Mouse (Mus musculus): ENCODE measurements around the gene Tenm3. TPM values are rescaled to one million over a fixed set of nuclear protein-coding genes. Genes with fewer than 3 reads are reported as not detected.

The Tenm3 gene
- polyA plus RNA-seq, 1 experiment from 2014 or later: 16.4 TPM

DNA sequence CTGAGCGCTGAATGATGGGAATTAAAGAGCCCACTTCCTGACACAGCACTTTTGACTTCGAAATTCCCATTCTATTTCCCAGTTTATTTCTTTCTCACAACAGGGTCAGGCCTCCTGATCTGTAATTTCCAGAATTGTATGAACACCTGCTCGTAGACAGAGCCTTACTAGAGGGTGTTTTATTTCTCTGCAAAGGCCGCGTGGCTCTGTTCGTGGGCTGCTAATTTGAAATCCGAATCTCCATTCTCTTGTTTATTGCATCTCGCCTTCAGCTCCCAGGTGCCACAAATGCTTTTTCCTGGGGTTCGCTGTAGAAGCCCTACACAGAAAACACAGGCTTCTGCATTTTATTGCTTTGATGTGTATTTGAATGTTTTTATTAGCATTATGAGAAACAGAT, 612.4 kb downstream of the Tenm3 start:
- H3K36me3 ChIP-seq: peaks cover 24% of the 10 kb centered on the region
- no peak overlapping the region for H3K9ac ChIP-seq
- no peaks in the 10 kb centered on the region for H3K27me3 ChIP-seq (replicated peaks)
- no peak overlapping the region for H3K27ac ChIP-seq
- no peak for ATAC-seq
- H3K4me2 ChIP-seq (replicated peaks): no peak overlapping the region
- no peak overlapping the region for H3K4me3 ChIP-seq (replicated peaks)
- H3K9me3 ChIP-seq: no peaks in the 10 kb centered on the region
- no peaks in the 10 kb centered on the region for H3K4me1 ChIP-seq (replicated peaks)
- WGBS: 76% methylated on average over 9 of the region's 9 CpGs

DNA sequence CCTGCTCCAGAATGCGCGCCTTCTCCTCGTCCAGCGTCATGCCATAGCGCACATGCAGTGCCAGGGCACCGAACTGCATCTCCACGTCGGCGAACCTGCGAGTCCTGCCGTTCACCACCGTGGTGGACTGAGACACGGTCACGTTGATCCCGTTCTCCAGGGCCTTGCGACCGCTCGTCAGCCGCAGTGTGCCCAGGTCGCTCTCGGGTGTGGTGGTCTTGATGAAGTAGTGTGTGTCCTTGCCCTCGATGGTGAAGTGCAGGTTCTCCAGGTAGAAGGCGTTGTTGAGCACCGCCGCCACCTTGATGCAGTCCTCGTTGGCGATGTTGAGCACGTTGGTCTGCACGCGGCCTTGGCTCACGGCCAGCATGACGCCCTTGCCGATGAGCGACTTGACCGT, 615.1 kb downstream of the Tenm3 start:
- Histone ChIP-seq H3K36me3 (peaks cover 10% of the 10 kb centered on the region), H3K9me3 (no peaks in the 10 kb centered on the region), H3K4me1 (replicated peaks) (no peaks in the 10 kb centered on the region), H3K27ac (no peak overlapping the region), H3K9ac (no peak overlapping the region), H3K4me2 (replicated peaks) (no peak overlapping the region), H3K4me3 (replicated peaks) (no peak overlapping the region), H3K27me3 (replicated peaks) (no peaks in the 10 kb centered on the region)
- 97% methylated on average over 35 of the region's 35 CpGs for WGBS
- no peak for ATAC-seq

DNA sequence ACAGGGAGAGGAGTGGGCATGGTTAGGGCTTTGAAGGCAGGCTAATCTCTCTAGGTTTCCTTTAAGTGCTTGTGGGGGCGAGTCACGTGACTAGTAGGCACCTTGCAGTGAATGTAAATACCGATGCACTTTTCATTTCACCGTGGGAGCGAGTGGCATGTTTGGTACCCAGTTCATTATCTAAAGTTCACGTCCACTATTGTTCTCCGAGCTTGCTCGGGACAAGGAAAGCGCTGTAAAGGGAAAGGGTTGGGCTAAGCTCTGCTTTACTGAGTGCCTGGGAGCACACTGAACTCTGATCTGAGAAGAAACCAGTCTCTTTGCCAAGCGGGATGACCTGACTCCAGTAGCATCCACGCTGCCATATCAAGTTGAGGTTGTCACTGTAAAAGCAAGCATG, 619.0 kb downstream of the Tenm3 start:
- peaks cover 10% of the 10 kb centered on the region for H3K36me3 ChIP-seq
- H3K9ac ChIP-seq: no peak overlapping the region
- no peak overlapping the region for H3K27ac ChIP-seq
- H3K9me3 ChIP-seq: no peaks in the 10 kb centered on the region
- H3K4me1 ChIP-seq (replicated peaks): 0 out of 2 replicates have a peak, but pooled peaks cover 8% of the 10 kb centered on the region
- WGBS: 55% methylated on average over 11 of the region's 11 CpGs
- no peak overlapping the region for H3K4me2 ChIP-seq (replicated peaks)
- no peak for ATAC-seq
- no peaks in the 10 kb centered on the region for H3K27me3 ChIP-seq (replicated peaks)
- no peak overlapping the region for H3K4me3 ChIP-seq (replicated peaks)

DNA sequence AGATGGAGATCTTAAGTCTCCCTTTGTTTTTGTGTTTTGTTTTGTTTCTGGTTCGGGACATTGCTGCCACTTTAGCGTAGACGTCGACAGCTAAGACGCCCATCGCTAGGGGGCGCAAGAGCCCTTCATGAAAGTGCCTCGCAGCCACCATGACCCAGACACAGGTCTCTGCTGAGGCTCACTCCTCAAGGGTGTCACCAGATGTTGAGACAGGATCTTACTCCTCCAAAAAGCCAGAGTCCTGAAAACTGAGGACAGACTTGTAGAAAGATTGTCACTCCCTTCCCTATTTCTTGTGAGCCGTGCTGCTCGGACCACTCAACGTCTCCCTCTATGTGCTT, 621.4 kb downstream of the Tenm3 start:
- Histone ChIP-seq H3K36me3 (no peaks in the 10 kb centered on the region), H3K9me3 (no peaks in the 10 kb centered on the region), H3K4me3 (replicated peaks) (peak overlapping the region; percentile 36), H3K27ac (no peak overlapping the region), H3K4me1 (replicated peaks) (0 out of 2 replicates have a peak, but pooled peaks cover 8% of the 10 kb centered on the region), H3K4me2 (replicated peaks) (peak overlapping the region; percentile 80), H3K27me3 (replicated peaks) (no peaks in the 10 kb centered on the region), H3K9ac (peak overlapping the region; percentile 40)
- ATAC-seq: peak; percentile 85
- 9% methylated on average over 11 of the region's 11 CpGs for WGBS

DNA sequence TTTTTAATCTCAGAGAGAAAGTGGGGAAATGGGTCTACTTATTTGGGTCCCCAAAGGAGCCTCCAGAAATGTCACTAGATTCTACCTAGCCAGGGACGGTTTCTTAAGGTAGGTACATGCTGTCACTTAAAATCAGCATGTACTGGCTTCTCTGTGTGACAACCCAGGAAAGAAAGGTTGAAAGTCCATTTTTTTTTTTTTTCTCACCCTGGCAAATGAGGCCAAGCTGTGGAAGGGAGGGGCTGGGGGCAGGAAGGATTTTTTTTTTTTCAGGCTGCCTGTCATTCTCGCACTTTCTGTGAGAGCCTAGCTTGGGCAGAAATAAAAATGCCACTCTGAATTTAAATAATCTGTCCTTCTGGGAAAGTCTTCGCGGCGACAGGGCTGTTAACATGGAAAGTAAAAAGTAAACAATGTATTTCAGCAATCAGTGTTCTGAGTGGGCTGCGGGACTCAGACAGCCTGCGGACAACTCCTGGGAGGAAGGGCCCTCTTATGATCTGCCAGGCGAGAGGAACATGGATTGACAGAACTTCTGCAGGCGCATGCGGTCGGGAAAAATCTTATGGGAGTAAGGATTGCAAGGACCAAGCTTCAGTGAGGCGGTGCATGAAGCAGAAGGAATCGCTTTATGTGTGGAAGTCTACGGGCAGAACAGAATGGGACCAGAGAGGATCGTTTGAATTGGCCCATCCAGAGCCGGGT, 621.9 kb downstream of the Tenm3 start:
- no peaks in the 10 kb centered on the region for H3K9me3 ChIP-seq
- no peaks in the 10 kb centered on the region for H3K27me3 ChIP-seq (replicated peaks)
- H3K4me1 ChIP-seq (replicated peaks): 0 out of 2 replicates have a peak, but pooled peaks cover 8% of the 10 kb centered on the region
- H3K36me3 ChIP-seq: no peaks in the 10 kb centered on the region
- peak overlapping the region; percentile 80 for H3K4me2 ChIP-seq (replicated peaks)
- peak; percentile 45 for ATAC-seq
- no peak overlapping the region for H3K27ac ChIP-seq
- H3K4me3 ChIP-seq (replicated peaks): peak overlapping the region; percentile 36
- H3K9ac ChIP-seq: peak overlapping the region; percentile 40
- WGBS: 8% methylated on average over 16 of the region's 16 CpGs

DNA sequence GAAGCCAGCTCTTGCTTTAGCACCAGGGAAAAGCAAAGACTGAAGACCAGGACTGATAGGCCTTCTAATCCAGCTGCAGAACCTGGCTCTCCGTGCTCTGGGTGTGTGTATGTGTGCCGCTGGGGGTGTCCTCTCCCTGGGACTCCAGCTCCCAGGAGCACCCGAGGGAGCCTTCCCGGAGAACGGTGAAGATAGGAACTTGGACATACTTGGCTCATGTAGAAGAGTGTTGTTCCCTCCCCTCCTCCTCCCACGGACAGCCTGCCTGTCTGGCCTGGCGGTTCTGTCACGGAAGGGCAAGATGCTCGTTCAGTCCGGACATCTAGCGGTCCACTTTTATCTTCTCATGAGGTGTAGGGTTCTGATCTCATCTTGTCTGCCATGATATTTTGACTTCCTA, 622.4 kb downstream of the Tenm3 start:
- no peaks in the 10 kb centered on the region for H3K36me3 ChIP-seq
- no peak overlapping the region for H3K4me2 ChIP-seq (replicated peaks)
- no peak overlapping the region for H3K4me3 ChIP-seq (replicated peaks)
- H3K27ac ChIP-seq: no peak overlapping the region
- no peak for ATAC-seq
- H3K27me3 ChIP-seq (replicated peaks): no peaks in the 10 kb centered on the region
- H3K4me1 ChIP-seq (replicated peaks): 0 out of 2 replicates have a peak, but pooled peaks cover 8% of the 10 kb centered on the region
- no peak overlapping the region for H3K9ac ChIP-seq
- no peaks in the 10 kb centered on the region for H3K9me3 ChIP-seq
- 73% methylated on average over 11 of the region's 11 CpGs for WGBS

DNA sequence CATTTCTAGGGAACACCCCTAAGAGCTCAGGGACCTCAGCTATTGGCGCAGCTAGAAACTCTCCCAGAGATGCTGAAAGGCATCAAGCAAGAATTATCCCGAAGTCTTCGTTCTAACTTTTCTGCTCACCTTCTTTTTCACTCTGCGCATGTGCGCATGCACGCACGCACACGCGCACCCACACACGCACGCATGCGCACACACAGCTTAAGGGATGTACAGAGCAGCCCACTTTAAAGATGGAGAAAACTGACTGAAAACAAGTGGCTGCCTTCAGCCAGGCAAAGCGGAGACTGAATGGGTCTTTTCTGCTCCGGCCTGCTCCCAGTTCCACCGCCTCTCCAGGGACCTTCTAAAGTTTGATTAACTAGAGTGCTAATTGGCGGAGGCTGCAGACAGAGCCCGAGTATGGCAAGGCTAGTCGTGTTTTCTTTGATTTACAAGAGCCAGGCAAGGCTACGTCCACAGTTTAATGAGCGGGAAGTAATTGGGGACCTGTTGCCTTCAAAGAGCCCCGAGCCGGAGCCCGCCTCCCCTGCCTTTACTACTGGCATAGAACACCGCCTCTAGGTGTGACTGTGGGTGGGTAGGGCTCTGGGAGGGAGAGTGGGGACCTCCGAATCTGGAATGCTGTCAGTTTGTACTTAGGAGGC, 623.1 kb downstream of the Tenm3 start:
- Histone ChIP-seq H3K4me1 (replicated peaks) (0 out of 2 replicates have a peak, but pooled peaks cover 8% of the 10 kb centered on the region), H3K9ac (no peak overlapping the region), H3K27ac (no peak overlapping the region), H3K4me2 (replicated peaks) (no peak overlapping the region), H3K4me3 (replicated peaks) (no peak overlapping the region), H3K36me3 (no peaks in the 10 kb centered on the region), H3K27me3 (replicated peaks) (no peaks in the 10 kb centered on the region), H3K9me3 (no peaks in the 10 kb centered on the region)
- WGBS: 79% methylated on average over 25 of the region's 25 CpGs
- ATAC-seq: no peak

DNA sequence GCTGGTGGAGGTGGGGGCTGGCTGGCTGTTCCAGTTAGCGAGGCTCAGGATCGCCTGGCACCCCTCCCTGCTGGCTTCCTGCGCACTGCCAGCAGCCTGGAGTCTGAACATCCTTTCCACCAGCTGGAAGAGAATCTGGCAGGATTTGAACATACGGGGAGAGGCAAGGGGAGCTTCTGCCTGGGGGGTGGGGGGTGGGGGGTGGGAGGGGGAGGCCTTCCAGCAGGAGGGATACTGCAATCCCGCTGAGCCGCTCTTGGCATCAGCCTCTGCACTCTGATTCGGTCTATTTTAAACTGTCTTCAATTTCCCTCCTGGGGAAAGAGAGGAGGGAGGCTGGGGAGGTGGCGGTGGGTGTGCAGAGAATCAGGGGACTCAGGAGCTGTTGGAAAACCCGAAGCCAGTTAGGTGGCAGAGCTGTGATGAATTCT, 628.7 kb downstream of the Tenm3 start:
- ATAC-seq: no peak
- no peak overlapping the region for H3K9ac ChIP-seq
- H3K9me3 ChIP-seq: no peaks in the 10 kb centered on the region
- no peaks in the 10 kb centered on the region for H3K36me3 ChIP-seq
- H3K4me2 ChIP-seq (replicated peaks): no peak overlapping the region
- H3K4me1 ChIP-seq (replicated peaks): no peaks in the 10 kb centered on the region
- no peaks in the 10 kb centered on the region for H3K27me3 ChIP-seq (replicated peaks)
- no peak overlapping the region for H3K4me3 ChIP-seq (replicated peaks)
- no peak overlapping the region for H3K27ac ChIP-seq
- 49% methylated on average over 9 of the region's 9 CpGs for WGBS

DNA sequence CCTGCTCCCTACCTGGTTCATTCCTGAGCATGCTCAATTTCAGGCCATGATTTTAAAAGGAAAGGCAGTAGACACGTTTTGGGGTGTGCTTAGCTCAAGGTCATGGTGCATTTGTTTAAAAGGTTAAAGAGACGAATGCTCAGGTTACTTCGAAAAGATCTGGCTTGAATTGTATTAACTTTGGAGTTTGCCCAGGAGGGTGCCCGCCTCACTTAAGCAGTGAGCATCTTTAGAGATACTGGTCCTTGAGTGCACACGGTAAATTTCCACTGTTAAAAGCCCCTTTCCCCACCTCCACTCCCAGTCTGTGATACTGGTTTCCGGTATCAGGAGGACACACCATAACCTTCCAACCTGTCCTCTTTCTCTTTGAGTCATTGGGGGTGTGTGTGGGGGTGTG, 629.4 kb downstream of the Tenm3 start:
- no peak for ATAC-seq
- Histone ChIP-seq H3K4me3 (replicated peaks) (no peak overlapping the region), H3K9me3 (no peaks in the 10 kb centered on the region), H3K4me1 (replicated peaks) (no peaks in the 10 kb centered on the region), H3K36me3 (no peaks in the 10 kb centered on the region), H3K4me2 (replicated peaks) (no peak overlapping the region), H3K27ac (no peak overlapping the region), H3K9ac (no peak overlapping the region), H3K27me3 (replicated peaks) (no peaks in the 10 kb centered on the region)
- WGBS: 74% methylated on average over 6 of the region's 6 CpGs

DNA sequence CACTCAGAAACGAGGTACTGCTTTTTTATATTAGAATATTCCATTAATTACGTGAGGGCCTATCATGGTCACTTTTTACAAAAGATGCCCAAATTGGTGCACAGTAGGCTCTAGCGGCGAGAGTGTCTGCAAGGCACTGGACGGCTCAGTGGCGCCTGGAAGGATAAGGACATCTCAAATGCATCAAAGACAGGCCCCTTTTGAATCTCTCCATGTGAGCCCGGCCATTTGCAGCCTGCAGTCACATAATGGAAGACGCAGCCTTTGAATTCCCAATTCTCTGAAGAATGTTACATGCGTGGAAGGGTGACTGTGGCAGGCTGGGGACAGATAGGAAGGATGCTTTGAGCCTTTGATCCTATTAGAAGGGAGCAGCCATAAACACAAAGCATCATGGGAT, 631.8 kb downstream of the Tenm3 start:
- no peak overlapping the region for H3K27ac ChIP-seq
- no peak for ATAC-seq
- no peaks in the 10 kb centered on the region for H3K4me1 ChIP-seq (replicated peaks)
- H3K4me3 ChIP-seq (replicated peaks): no peak overlapping the region
- H3K9me3 ChIP-seq: no peaks in the 10 kb centered on the region
- no peak overlapping the region for H3K9ac ChIP-seq
- H3K27me3 ChIP-seq (replicated peaks): no peaks in the 10 kb centered on the region
- no peak overlapping the region for H3K4me2 ChIP-seq (replicated peaks)
- 88% methylated on average over 9 of the region's 9 CpGs for WGBS
- no peaks in the 10 kb centered on the region for H3K36me3 ChIP-seq

DNA sequence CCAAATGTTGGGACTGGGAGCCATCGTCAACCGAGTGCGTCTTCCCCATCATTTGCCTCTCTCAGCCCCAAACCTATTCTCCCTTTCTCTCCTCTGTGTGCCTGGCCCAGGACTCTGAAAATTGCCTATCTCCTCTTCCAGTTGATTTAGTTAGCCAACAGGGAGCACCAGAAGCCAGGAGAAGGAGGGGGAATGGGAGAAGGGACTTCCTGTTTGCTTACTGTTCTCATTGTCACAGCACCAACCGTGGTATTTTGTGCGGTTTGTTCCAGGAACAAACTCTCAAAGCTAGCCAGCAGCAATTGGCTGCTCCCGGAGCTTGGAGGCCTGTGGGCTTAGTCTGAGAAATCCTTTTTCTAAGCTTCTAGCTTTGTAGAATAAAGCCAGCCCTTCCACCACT, 636.2 kb downstream of the Tenm3 start:
- Histone ChIP-seq H3K36me3 (no peaks in the 10 kb centered on the region), H3K4me2 (replicated peaks) (no peak overlapping the region)
- WGBS: 87% methylated on average over 6 of the region's 6 CpGs

DNA sequence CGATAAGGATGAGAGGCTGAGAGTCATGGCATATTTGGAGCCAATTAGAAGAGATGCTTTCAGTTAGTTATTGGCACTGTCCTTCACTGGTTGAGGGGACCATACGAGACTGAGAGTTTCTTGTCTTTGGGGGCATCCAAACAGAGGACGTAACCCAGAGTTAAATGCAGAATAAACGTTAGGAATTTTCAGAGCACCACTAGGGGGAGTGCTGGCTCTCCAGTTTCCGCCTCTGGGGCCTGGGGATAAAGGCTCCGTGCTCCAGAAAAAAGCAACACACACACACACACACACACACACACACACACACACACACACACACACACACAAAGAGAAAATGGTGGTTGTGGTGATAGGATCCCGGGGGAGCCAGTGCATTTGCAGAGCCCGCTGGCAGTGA, 636.8 kb downstream of the Tenm3 start:
- no peaks in the 10 kb centered on the region for H3K27me3 ChIP-seq (replicated peaks)
- no peak overlapping the region for H3K4me3 ChIP-seq (replicated peaks)
- H3K9me3 ChIP-seq: no peaks in the 10 kb centered on the region
- H3K36me3 ChIP-seq: no peaks in the 10 kb centered on the region
- no peaks in the 10 kb centered on the region for H3K4me1 ChIP-seq (replicated peaks)
- 80% methylated on average over 8 of the region's 8 CpGs for WGBS
- H3K27ac ChIP-seq: no peak overlapping the region
- H3K9ac ChIP-seq: no peak overlapping the region
- ATAC-seq: no peak
- H3K4me2 ChIP-seq (replicated peaks): no peak overlapping the region

More for the DNA sequence above, 636.2 kb downstream of the Tenm3 start:
- Histone ChIP-seq H3K27ac (no peak overlapping the region), H3K9me3 (no peaks in the 10 kb centered on the region), H3K4me1 (replicated peaks) (no peaks in the 10 kb centered on the region), H3K4me3 (replicated peaks) (no peak overlapping the region), H3K27me3 (replicated peaks) (no peaks in the 10 kb centered on the region), H3K9ac (no peak overlapping the region)
- no peak for ATAC-seq

DNA sequence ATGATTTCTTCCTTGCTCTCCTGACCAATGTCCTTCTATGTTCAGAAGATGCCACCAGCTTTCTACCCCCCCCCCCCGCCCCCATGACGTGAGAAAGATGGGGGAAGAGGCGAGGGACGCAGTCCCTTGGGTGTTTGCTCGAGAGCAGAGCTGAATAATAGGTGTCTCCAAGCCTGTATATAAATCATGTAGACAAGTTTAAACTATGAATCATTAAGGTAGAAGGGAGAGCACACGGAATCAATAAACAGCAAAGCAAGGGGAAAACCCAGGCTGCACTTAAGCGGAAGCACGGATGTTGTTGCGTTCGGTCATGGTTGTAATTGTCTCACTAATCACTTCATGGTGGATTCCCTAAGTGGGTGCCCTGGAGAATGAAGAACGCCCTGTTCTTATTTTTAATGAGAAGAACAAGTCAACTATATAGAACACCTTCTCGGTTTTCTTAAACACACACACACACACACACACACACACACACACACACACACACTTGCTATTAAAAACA, 638.9 kb downstream of the Tenm3 start:
- Histone ChIP-seq H3K4me1 (replicated peaks) (no peaks in the 10 kb centered on the region), H3K4me3 (replicated peaks) (no peak overlapping the region), H3K9me3 (no peaks in the 10 kb centered on the region), H3K27me3 (replicated peaks) (no peaks in the 10 kb centered on the region), H3K27ac (no peak overlapping the region), H3K9ac (no peak overlapping the region), H3K4me2 (replicated peaks) (no peak overlapping the region), H3K36me3 (no peaks in the 10 kb centered on the region)
- WGBS: 56% methylated on average over 12 of the region's 12 CpGs
- ATAC-seq: no peak

All from intestine, embryonic 15.5 days (tissue).